Mouse (Mus musculus) thymus, postnatal 14 days (tissue): ENCODE measurements around the gene Irak3.
A peak's percentile ranks its signal among the peaks of the same experiment; 100 is the strongest.

Source experiments
- DNase-seq: peaks from one replicate; pipeline ENCODE4 v3.0.0; 2021

Irak3 gene

DNA sequence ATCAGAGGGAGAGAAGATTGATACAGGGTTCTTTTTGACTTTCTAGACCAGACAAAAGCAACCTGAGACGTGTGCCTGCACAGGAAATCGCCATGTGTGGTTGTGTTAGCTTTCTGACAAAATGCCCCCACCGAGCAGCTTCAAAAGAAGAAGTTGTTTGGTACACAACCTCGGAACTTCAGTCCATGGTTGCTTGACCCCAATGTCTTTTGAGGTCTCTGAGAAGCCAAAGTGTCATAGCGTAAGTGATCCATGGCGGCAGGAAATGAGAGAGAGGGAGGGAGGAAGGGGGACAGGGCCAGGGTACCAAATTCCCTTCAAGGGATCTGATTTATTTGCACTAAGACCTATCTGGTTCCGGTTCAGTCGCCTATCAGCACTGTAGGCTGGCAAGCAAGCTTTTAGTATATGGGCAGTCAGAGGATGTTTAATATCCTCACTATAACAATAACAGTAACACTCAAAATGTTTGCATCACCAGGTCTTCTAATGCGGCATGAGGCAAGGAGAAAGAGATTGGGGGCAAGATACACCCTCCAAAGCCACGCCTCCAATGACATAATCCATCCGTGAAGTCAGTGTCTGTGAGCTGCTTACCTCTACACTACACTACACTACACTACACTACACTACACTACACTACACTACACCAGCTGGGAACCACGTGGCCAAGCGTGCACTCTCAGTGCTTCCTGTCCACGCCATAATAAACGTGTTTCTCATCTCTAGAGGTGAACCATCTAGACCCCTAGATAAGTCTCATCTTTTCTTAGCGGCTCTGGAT lies 729 bp upstream of the Irak3 start:
- DNase-seq, result no peak

DNA sequence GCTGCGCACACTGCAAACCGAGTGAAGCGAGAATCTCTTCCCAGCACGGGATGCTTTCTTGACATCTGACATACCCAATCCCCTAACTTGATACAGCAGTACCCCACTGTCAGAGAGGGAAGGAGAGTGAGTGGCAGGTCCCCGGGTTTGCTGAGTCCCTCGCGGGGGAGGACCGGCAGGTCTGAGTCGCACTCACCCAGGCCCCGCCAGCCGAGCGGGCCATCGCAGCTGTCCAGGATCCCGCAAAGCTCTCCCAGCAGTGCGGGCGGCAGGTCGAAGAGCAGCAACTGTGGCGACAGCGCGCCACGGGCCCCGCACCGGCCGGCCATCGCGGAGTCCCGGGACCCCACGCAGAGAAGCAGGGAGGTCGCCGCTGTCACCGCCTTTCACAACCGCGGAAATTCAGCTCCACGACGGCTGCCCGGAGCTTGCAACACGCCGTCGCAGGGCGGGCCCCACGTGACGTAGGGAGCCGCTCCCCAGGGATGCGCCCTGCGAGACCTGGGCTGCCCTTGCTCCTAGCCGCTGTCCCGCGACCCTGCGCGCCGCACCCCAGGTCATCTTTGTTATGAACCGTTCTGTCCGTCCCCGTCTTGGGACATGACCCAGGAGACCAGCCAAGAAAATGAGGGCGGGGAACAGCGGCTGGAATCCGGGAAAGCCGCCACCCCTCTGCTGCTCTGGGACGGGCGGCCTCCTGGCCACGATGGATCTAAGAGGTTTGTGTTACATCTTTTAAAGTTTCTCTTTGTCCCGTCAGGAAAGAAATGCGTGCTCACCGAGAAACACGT lies 604 bp downstream of the Irak3 start, which contains the start of gene Tmbim4:
Gene Tmbim4 (plus strand): TSS at position 460 of the 791 bp plus-strand sequence.
- DNase-seq, result peak; percentile 67

DNA sequence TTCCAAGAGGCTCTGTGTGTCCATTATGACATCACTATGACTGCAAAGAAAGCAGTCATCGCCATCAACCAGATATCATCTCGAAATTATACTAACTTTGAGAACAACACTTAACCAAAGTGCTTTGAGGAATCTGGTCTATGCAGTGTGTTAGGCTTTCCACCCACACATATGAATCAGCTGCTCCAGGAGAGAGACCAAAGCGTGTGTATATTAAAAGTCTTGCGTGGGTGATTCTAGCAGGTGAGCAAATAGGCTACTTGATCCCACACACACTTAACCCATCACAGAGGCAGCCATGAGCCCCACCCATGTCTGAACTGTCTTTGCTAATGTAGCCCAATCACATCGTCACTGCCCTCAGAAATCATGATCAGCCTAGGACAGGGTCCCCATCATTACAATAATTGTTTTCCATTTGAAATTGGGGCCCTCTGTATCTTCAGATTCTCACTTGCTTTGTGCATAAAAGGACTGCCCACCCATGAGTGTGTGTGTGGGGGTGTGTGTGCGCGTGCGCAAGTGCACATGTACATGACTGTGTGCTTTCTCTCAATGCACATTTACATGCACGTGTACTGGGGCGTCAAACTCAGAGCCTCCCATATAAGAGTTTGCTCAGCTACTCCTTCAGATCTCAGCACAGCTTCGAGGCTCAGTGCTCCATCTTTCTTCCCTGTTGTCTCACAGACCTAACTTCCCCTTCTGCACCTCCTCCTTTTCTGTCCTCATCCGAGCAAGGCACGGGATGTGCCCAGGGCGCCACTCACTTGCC lies 4.7 kb downstream of the Irak3 start:
- no peak for DNase-seq

DNA sequence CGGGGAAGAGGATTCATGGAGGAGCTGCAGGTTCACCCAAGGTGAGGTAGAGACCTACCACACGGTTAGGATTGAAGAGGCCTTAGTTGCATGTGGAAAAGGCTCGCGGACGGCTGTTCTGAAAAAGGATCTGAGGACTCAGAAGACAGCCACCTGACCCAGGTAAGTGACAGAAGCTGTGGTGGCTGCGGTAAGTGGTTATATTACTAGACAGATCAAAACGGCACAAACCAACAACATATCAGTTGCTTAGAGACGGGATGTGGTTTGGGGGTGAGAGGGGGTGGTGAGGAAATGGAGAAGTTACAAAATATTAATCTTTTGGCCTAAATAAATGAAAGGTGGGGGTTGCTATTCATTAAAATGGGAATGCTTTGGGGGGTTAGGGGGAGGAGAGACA lies 8.7 kb downstream of the Irak3 start:
- DNase-seq, result peak; percentile 36

DNA sequence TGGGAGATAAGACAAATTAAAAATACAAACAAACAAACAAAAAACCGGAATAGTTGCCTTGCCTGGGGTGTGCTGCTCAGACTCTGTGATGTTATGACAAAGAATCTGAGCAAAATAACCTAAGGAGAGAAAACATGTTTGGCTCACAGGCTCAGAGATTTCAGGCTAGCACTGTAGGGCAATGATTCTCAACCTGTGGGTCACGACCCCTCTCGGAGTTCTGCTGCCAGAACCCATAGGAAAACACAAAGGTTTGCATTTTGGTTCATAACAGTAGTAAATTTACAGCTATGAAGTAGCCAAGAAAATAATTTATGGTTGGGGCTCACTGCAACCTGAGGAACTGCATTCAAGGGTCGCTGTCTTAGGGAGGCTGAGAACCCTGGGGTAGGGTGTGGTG lies 9.7 kb downstream of the Irak3 start:
- no peak for DNase-seq

DNA sequence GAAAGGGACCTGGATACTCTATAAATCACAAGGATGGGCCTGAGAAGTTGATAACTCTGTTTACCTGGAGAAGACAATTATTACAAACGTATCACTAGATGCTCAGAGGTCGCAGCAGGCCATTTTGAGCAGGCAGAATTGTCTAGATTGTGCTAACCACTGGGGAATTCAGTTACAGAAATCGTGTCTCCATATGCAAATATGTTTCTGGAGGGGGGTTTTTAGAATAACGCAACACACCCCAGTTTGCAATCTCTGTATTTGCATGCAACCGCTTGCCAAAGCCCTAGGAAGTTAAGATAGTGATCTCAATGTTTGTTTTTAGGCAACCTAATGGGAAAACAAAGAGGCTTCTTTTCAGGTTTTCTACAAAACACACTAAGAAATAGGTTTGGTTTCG lies 10.8 kb downstream of the Irak3 start:
- DNase-seq, result no peak

DNA sequence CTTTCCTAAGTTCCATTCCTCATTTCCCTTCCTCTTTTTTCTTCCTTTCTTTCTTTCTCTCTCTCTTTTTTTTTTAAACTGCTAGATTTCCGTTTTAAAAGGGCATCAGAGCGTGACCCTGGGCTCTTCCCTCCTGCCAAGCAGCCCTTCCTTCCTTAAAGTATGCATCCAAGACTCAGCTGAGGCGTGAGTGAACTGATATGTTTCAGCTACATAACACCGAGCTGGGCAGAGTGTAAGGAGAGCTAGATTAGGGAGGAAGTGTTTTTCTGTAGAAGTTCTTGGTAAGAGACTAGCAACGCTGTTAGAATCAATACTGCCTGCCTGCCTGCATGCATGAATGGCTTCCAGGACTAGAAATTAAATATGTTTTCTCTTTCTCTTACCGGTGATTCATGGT lies 12.1 kb downstream of the Irak3 start:
- no peak for DNase-seq

DNA sequence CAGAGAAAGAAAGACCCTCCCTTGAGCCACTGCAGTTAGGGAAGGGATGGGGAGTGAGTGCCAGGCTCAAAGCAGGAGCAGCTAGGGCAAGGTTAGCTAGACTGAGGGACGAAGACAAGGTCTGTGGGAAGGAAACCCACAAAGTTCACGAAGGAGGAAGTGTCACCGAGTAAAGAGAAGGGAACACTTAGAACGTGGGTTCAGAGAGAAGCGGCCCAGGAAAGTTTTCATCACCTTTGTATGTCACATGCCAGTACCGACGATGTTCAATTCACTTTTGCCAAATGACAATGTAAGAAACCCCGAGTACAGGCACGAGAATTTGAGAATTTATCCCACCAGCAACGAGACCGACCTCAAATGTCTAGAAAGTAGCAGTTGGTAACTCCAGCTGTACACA lies 12.7 kb downstream of the Irak3 start:
- DNase-seq, result no peak

DNA sequence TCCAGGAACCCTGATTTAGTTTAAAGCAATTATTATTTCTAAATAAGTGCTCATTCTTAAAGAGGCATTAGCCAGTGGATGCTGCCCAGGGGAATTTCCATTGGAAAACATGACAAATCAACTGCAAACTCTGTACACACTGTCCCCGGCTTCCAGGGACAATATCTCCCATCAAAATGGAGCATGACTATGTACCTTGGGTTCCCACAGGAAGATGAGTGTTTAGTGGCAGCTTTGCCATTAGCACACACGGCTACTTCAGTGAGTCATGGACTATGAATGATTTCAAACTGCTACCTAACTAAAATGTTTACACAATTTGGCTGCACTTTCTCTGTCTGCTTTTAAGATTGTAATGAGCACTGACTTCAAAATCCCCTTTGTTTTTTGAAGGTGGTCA lies 13.4 kb downstream of the Irak3 start:
- DNase-seq, result no peak

DNA sequence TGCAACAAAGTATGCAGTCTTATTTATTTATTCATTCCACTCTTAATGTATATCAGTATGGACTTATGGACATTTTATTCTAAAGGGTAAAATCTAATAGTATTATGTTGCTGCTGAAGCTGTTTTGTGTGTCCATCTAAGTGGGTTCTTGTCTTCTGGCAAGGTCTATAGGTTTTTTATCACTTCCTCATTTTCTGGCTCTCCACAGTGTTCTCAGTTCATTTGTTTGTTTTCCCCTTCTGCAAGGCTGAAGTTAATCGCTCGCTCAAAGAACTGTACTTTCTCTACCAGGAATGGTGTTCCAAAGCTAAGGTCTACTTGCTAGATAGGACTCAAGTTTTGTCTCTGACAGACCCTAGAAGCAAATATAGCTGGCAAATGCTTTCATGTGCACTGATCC lies 18.6 kb downstream of the Irak3 start:
- DNase-seq, result no peak

DNA sequence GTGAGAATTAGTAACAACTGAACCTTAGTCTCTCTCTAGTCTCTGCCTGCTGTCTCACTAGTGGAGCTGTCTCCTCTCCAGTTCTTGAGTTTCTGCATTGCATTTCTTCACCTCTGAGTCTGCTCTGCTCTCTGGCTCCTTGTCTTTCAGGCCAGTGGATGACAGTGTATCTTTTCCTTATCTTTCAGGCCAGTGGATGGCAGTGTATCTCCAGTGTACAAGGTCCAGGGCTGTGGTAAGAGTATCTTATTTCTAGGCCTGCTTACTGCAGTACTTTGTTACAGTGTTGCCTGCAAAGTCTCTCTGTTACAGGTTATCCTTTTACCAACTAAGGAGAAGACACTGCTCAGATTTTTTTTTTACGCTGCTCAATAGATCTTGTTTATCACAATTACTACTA lies 19.0 kb downstream of the Irak3 start:
- DNase-seq, result no peak

DNA sequence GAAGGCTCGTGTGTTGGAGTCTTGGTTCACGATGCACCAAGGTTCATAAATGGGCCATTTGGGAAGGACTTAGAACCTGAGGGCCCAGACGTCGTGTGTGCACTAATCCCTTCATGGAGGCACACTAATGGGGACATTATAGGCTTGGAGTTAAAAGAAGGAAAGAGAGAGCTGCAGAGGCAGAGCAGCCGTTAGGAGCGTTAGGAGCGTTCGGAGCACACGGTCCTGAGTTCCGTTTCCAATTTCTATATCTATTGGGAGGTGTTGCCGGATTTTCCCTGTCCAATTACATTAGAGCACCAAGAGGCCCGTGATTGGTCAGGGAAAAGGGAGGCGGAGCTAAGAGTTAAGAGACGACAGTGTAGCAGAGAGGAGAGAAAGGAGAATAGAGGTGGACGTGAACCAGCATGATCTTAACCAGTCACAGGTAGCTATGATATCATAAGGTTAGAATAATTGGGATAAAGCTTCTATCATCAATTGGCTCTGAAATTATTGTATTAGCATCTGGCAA lies 27.7 kb downstream of the Irak3 start:
- no peak for DNase-seq

DNA sequence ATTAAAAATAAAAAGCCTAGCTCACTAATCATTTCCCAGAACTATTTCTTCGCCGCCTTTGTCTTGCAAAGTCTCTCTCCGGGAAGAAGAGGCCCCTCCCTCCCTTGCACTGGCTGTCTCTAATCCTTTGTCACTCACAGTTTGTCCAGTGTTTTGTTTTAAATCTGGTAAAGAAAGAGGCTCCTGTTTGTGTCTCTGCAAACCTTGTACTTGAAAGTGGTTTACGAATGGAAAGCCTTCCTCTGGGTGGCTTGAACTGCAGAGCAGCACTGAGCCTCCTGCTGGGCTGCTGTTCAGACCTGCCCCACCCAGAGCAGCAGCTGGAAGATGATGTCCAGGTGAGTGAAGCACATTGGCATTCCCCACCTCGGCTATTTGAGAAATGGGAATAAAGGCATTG lies 30.6 kb downstream of the Irak3 start:
- no peak for DNase-seq

DNA sequence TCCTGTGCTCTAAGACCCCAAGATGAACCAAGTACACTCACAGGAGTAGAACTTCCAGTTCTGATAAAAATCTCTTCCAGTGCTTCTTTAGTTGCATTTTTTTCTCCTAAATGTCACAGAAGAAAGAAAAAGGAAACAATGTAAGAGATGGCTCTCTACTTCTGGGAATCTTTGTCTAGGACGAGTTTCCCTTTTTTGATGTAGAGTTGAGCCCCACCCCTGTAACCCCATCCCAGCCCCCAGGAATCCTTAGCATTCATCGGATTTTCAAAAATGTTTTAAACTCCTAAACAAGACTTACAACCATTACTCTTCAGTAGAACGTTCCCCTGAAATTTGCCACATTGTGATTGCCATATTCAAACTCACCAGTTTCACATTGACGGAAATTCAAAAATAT lies 31.7 kb downstream of the Irak3 start:
- DNase-seq, result no peak

DNA sequence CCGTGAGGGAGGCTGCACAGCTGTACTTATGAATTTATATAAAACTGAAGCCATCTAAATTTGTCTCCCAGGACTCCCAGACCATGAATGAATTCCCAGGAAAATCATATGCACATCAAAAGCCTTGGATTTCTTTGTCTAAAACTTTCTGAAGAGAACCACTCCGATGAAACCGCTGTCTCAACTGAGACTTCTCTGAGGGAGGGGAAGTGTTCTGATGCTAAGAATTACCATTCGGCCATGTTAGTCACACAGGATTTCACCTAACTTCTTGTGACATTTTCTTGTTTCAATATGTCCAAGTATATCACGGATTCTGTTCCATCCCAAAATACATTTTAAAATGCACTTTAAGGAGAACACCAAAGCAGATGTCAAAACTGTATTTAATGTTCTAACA lies 32.1 kb downstream of the Irak3 start:
- DNase-seq, result no peak

DNA sequence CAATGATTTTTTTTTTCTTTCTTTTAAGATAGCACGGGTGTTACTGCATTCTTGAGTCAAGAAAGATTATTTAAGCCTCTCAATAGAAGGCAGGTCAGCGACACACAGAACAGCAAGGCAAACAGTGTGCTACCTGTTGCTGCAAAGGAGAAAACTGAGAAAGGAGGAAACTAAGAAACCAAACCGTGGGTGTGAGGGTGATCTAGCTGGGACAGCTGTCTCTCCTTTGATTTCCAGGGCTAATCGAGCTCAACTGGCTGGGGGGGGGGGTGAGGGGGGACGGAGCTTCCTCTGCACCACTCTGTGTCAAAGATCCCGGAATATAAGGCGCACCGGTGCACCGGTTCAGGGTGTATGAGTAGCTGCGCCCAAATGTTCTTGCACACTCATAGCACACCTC lies 32.9 kb downstream of the Irak3 start:
- no peak for DNase-seq

DNA sequence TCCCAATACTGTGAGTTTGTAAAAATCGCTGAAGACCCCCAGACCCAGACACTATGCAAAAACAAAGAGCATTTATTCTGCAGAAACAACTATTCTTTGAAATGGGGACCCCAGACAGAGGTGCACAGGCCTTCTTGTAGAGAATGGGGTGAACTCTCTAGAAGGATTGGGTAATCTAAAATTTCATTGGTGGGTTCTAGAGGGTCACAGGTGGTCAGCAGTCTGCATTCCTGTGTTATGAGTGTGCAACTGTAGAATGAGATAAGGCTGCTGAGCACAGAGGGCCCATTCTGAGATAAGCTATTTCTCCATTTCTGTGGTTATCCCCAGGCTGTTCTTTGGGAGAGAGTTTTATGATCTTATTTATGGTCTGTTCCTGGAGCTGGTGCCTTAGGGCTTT lies 33.9 kb downstream of the Irak3 start:
- DNase-seq, result no peak

DNA sequence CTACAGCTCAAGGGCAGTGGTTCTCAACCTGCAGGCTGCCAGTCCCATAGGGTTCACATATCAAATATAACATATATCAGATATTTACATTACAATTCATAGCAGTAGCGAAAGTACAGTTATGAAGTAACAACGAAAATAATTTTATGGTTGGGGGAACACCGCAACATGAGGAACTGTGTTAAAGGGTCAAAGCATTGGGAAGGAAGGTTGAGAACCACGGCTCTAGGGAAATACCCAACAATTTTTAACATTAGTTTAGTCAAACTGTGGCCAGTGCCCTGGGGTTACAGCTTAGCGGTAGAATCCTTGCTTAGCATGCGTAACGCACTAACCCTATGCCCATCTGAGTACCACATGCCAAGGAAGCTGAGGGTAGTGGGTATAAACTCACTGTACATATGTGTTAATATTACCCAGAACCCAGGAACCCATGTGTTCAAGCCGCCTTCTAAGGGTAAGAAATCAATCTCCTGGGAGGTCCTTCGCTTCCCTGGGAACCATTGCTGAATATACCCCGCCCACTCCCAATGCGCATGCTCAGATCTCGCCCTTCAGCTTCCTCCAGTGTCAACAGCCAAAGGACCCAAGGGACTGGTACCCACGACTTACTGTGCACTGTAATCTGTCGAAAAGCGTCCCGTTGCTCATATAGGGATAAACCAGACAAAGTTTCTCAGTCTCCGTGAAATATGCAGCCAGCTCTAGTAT lies 36.0 kb downstream of the Irak3 start:
- DNase-seq, result no peak

DNA sequence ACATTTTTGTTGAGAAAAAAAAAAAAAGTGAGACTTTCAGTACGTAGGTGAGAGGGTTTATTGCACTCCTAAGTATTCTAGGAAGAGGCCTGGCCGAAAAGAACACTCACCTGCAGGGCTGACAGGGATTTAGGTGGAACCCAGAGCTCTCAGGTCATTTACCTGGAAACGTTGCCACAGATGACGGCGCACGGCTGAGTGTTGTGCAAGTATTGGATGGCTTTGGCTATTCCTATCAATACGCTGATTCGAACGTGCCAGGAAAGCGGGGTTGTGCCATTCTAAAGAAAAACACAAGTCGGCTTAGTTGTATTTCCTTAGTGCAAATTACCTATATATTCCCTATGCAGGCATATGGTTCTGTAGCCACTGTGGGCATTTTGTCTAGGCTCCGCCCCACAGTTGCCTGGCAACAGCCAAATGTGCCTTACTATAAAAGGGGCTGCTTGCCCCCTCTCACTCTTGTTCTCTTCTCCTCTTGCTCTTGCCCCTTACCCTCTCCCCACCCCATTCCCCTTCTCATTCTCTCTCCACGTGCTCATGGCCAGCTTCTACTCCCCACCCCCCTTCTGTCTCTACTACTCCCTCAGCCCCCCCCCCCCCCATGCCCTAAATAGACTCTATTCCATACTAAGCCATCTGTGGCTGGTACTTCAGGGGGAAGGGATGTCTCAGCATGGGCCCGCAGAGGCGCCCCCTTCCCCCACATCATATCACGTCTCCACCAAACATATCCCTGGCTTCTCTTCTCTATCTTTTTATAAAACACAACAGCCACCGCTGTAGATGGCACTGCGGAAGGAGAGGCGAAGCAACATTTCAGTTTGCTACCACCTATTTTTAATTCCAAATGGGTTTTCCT lies 36.8 kb downstream of the Irak3 start:
- no peak for DNase-seq

DNA sequence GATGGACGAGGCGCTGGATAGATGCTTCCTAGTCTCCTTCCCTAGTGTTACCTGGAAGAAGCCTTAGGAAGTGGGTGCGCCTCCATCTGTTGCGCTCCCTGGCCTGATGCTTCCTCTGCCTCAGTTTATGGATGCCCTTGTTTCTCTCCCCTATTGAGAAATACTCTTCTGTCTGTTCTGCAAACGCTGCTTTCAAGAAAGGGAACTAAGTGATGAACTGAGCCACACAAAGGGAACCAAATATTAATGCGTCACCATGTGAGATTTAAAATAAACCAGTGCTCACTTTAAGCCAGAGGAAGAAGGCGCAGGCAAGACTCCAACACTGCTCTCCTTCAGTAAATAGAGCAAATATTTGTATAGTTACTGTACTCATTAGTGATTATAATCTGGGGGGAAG lies 38.4 kb downstream of the Irak3 start:
- no peak for DNase-seq

DNA sequence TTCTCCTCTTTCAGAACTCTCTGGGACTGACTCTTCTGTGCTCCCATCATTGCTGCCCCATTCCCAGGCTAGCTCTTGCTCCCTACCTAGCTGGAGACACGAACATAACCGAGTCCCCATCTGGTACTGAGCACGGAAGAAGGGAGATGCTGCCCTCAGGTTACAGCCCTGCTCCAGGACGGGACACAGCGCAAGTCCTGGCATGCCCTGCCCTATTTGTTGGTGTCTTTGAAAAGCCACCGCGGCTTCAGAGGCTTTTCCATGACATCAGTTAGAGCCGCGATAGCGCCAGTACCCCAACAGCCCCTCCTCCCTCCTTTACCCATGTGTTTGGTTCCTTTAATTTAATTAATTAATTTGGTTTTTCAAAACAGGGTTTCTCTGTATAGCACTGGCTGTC lies 39.1 kb downstream of the Irak3 start:
- DNase-seq, result no peak

DNA sequence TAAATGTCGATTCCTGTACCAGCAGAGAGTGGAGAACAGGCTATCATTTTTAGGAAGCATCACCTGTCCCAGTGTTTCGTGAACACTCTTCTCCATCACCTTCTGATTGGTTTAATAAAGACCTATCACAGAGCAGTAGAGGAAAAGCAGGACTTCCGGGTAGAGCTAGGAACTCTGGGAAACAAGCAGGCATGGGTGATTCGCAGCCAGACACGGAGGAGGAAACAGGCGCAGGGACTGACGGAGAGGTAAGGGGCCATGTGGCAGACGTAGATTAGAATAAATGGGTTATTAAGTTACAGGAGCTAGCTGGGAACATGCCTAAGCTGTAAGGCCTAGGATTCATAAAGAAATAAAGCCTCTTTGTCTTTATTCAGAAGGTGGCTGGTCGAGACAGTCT lies 41.4 kb downstream of the Irak3 start:
- DNase-seq, result no peak
